Mouse (Mus musculus): ENCODE measurements around the gene Atp2c1. TPM values are rescaled to one million over a fixed set of nuclear protein-coding genes. Genes with fewer than 3 reads are reported as not detected.

Gene Atp2c1
- total and polyA plus RNA-seq, 2 experiments from 2014 or later, result 70.6 to 157 TPM

GRCm38 (mm10) chr9:105483880-105484279 is 43.2 kb downstream of the Atp2c1 start:
- 83% methylated on average over 11 of the region's 11 CpGs for WGBS
- no peaks in the 10 kb centered on the region for H3K27me3 ChIP-seq (ENCODE audit: insufficient read depth, low read length)
- no peak overlapping the region for H3K27ac ChIP-seq (ENCODE audit: low read depth, low read length)
- H3K9ac ChIP-seq (replicated peaks; ENCODE audit: low read length, poor library complexity, severe bottlenecking), result no peak overlapping the region
- no peaks in the 10 kb centered on the region for H3K9me3 ChIP-seq (ENCODE audit: low read length)
- DNase-seq (ENCODE audit: low spot score) (no peak), ATAC-seq (ENCODE audit: low FRiP score) (no peak)
- no peak overlapping the region for H3K4me2 ChIP-seq (ENCODE audit: low read depth, low read length, poor library complexity, severe bottlenecking)
- no peaks in the 10 kb centered on the region for H3K36me3 ChIP-seq (ENCODE audit: insufficient read depth, low read length)
- H3K4me3 ChIP-seq (ENCODE audit: low read depth, low read length), result no peak overlapping the region
- no peak for TF ChIP-seq CTCF (IDR thresholded peaks at IDR 0.05)
- H3K4me1 ChIP-seq (ENCODE audit: insufficient read depth, low read length), result peaks cover 9% of the 10 kb centered on the region; the same call in 1 of the 2 replicates

DNA sequence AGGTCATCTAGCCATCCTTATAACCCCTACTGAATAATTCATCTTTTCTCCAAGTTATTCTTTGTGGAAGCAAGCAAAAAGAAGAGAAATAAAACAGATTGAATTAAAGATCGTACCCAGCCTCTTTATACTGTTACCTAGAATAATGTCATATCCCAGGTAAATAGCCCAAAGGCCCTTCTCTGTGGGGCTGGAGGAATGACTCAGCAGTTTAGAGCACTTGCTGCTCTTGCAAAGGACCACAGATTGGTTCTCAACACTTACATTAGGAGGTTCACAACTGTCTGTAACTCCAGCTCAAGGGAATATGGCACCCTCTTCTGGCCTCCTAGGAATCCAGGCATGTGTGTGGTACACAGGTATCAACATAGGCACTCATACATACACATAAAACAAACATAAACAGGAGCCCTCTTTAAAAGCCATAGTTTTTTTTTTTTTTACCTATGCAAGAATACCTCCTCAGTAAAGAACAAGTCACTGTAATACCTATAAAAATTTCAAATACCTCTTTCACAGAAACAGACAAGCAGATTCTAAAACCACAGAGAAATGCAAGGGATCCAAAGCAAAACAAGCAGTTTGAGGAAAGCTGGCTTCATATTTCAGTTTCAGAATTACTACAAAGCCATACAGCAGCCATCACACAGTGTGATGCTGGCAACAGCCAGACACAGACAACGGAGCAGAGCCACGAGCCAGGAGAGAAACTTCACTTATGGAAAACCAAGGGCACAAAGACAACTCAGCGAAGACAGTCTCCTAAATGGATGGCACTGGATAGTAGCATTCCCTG is 44.2 kb downstream of the Atp2c1 start:
- no peak for ATAC-seq (ENCODE audit: low FRiP score)

DNA sequence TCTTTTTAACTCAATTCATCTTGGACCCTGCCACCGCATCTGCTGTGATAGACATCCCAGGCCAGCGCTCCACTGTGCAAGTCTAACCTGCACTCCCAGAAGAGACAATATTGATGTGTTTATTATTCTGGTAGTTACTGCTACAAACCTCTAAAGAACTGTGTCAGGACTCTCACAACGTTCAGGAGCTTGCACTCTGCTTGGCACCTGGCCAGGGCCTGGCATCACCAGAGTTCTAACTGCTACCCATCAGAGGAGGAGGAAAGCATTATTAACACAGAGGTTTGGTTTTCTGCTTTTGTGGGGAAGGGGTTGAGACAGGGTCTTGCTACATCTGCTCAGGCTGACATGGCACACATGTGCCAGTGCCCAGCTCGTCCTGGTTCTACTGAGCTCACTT is 45.0 kb downstream of the Atp2c1 start:
- peak; percentile 33 for DNase-seq (ENCODE audit: low spot score)
- Histone ChIP-seq H3K36me3 (ENCODE audit: insufficient read depth, low read length) (no peaks in the 10 kb centered on the region), H3K4me3 (ENCODE audit: low read depth, low read length) (no peak overlapping the region), H3K4me1 (ENCODE audit: insufficient read depth, low read length) (peaks cover 9% of the 10 kb centered on the region; the same call in 1 of the 2 replicates), H3K27me3 (ENCODE audit: insufficient read depth, low read length) (no peaks in the 10 kb centered on the region), H3K9me3 (ENCODE audit: low read length) (no peaks in the 10 kb centered on the region), H3K4me2 (ENCODE audit: low read depth, low read length, poor library complexity, severe bottlenecking) (no peak overlapping the region), H3K27ac (ENCODE audit: low read depth, low read length) (no peak overlapping the region), H3K9ac (replicated peaks; ENCODE audit: low read length, poor library complexity, severe bottlenecking) (no peak overlapping the region)
- TF ChIP-seq CTCF (IDR thresholded peaks at IDR 0.05), result no peak
- 63% methylated on average over 4 of the region's 4 CpGs for WGBS
- no peak for ATAC-seq (ENCODE audit: low FRiP score)

More for the DNA sequence above, 44.2 kb downstream of the Atp2c1 start:
- no peak for DNase-seq (ENCODE audit: low spot score)
- Histone ChIP-seq H3K9me3 (ENCODE audit: low read length) (no peaks in the 10 kb centered on the region), H3K27ac (ENCODE audit: low read depth, low read length) (no peak overlapping the region), H3K36me3 (ENCODE audit: insufficient read depth, low read length) (no peaks in the 10 kb centered on the region), H3K4me2 (ENCODE audit: low read depth, low read length, poor library complexity, severe bottlenecking) (no peak overlapping the region), H3K9ac (replicated peaks; ENCODE audit: low read length, poor library complexity, severe bottlenecking) (no peak overlapping the region), H3K4me3 (ENCODE audit: low read depth, low read length) (no peak overlapping the region), H3K4me1 (ENCODE audit: insufficient read depth, low read length) (peaks cover 9% of the 10 kb centered on the region; the same call in 1 of the 2 replicates), H3K27me3 (ENCODE audit: insufficient read depth, low read length) (no peaks in the 10 kb centered on the region)
- no peak for TF ChIP-seq CTCF (IDR thresholded peaks at IDR 0.05)
- WGBS, result 78% methylated on average over 4 of the region's 4 CpGs

- Histone ChIP-seq H3K9me3 (ENCODE audit: low read length) (no peaks in the 10 kb centered on the region), H3K27ac (ENCODE audit: low read depth, low read length) (no peak overlapping the region), H3K4me3 (ENCODE audit: low read depth, low read length) (no peak overlapping the region), H3K27me3 (ENCODE audit: insufficient read depth, low read length) (no peaks in the 10 kb centered on the region), H3K4me1 (ENCODE audit: insufficient read depth, low read length) (no peaks in the 10 kb centered on the region), H3K9ac (replicated peaks; ENCODE audit: low read length, poor library complexity, severe bottlenecking) (no peak overlapping the region), H3K4me2 (ENCODE audit: low read depth, low read length, poor library complexity, severe bottlenecking) (no peak overlapping the region), H3K36me3 (ENCODE audit: insufficient read depth, low read length) (no peaks in the 10 kb centered on the region)
- 89% methylated on average over 3 of the region's 3 CpGs for WGBS
- TF ChIP-seq CTCF (IDR thresholded peaks at IDR 0.05), result no peak
- no peak for ATAC-seq (ENCODE audit: low FRiP score)
- DNase-seq (ENCODE audit: low spot score), result no peak
Measured at GRCm38 (mm10) chr9:105476134-105476533, 51.0 kb downstream of the Atp2c1 start.

GRCm38 (mm10) chr9:105474910-105475309 is 52.2 kb downstream of the Atp2c1 start:
- WGBS, result 85% methylated on average over 3 of the region's 3 CpGs

GRCm38 (mm10) chr9:105467787-105468186 is 59.3 kb downstream of the Atp2c1 start:
- no peak overlapping the region for H3K9ac ChIP-seq (replicated peaks; ENCODE audit: low read length, poor library complexity, severe bottlenecking)
- no peak overlapping the region for H3K27ac ChIP-seq (ENCODE audit: low read depth, low read length)
- peak; percentile 57 for TF ChIP-seq CTCF (IDR thresholded peaks at IDR 0.05)
- DNase-seq (ENCODE audit: low spot score), result no peak
- ATAC-seq (ENCODE audit: low FRiP score), result no peak
- no peak overlapping the region for H3K4me2 ChIP-seq (ENCODE audit: low read depth, low read length, poor library complexity, severe bottlenecking)
- no peaks in the 10 kb centered on the region for H3K27me3 ChIP-seq (ENCODE audit: insufficient read depth, low read length)
- WGBS, result 96% methylated on average over 3 of the region's 3 CpGs
- no peaks in the 10 kb centered on the region for H3K9me3 ChIP-seq (ENCODE audit: low read length)
- H3K4me1 ChIP-seq (ENCODE audit: insufficient read depth, low read length), result no peaks in the 10 kb centered on the region
- H3K36me3 ChIP-seq (ENCODE audit: insufficient read depth, low read length), result peaks cover 5% of the 10 kb centered on the region
- H3K4me3 ChIP-seq (ENCODE audit: low read depth, low read length), result no peak overlapping the region

More at GRCm38 (mm10) chr9:105474910-105475309, 52.2 kb downstream of the Atp2c1 start:
- Histone ChIP-seq H3K4me1 (ENCODE audit: insufficient read depth, low read length) (no peaks in the 10 kb centered on the region), H3K4me2 (ENCODE audit: low read depth, low read length, poor library complexity, severe bottlenecking) (no peak overlapping the region), H3K27me3 (ENCODE audit: insufficient read depth, low read length) (no peaks in the 10 kb centered on the region), H3K9ac (replicated peaks; ENCODE audit: low read length, poor library complexity, severe bottlenecking) (no peak overlapping the region), H3K9me3 (ENCODE audit: low read length) (no peaks in the 10 kb centered on the region), H3K36me3 (ENCODE audit: insufficient read depth, low read length) (no peaks in the 10 kb centered on the region), H3K27ac (ENCODE audit: low read depth, low read length) (no peak overlapping the region), H3K4me3 (ENCODE audit: low read depth, low read length) (no peak overlapping the region)
- TF ChIP-seq CTCF (IDR thresholded peaks at IDR 0.05), result no peak
- ATAC-seq (ENCODE audit: low FRiP score), result no peak
- DNase-seq (ENCODE audit: low spot score), result no peak
